Mouse (Mus musculus): ENCODE results near the gene Gm21885. TPM values are rescaled to one million over a fixed set of nuclear protein-coding genes. Genes with fewer than 3 reads are reported as not detected.

The Gm21885 gene
- polyA plus RNA-seq, 1 experiment from 2014 or later, result 1.0 TPM

DNA sequence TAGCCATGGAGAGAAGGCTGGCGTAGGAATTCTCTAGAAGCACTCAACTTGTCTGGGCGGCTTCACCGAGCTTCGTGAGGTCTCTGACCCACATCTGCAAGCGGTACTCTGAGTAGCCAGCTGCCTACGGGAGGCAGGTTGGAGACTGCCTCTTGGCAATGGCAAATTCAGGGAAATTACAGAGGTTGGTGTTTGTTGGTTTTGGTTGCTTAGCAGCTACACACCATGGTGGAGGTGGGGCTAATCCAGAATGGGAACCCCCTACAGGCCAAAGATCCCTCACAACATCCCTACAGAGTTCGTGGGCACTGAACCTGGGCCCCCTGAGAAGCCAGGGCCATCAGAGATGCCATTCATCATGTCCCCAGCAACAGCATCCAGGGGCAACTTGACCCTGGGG lies 6.4 kb upstream of the Gm21885 start:
- Histone ChIP-seq H3K36me3 (ENCODE audit: control insufficient read depth, insufficient read depth, low read length) (no peaks in the 10 kb centered on the region), H3K4me3 (ENCODE audit: low read length) (no peak overlapping the region), H3K9ac (ENCODE audit: low read depth, low read length) (no peak overlapping the region), H3K9me3 (ENCODE audit: control insufficient read depth, low read length) (no peaks in the 10 kb centered on the region), H3K4me1 (ENCODE audit: control insufficient read depth, insufficient read depth, low read length) (no peaks in the 10 kb centered on the region), H3K27ac (ENCODE audit: low read depth, low read length) (no peak overlapping the region), H3K4me2 (replicated peaks; ENCODE audit: low read depth, low read length) (no peak overlapping the region), H3K27me3 (ENCODE audit: control insufficient read depth, insufficient read depth, low read length) (no peaks in the 10 kb centered on the region)
- WGBS, result 78% methylated on average over 7 of the region's 7 CpGs
- no peak for ATAC-seq (ENCODE audit: low FRiP score, low TSS enrichment)

- no peak overlapping the region for H3K27ac ChIP-seq (ENCODE audit: low read depth, low read length)
- WGBS, result 84% methylated on average over 2 of the region's 2 CpGs
These were observed 6.0 kb upstream of the Gm21885 start for GRCm38 (mm10) chr11:94275686-94276085.

DNA sequence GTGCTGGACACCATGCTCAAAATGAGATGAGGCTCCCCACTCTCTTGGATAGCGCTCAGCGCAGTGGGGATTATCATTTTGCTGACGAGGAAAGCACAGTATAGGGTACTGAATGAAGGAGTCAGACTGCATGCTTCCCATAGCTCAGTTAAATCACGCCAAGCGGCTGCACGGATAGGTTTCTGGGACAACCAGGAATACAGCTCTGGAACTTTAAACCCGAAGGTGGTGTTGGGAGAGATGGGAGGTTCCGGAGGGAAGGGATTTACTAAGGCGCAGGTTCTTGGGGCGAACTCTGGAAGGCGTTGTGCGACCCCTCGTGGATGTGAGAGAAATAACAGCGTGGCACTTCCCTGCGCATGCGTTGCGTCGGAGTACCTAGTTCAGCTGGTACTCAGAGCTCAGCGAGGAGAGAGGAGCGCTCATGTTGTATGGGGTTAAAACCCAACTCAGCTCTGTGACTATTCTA lies 4.8 kb upstream of the Gm21885 start:
- Histone ChIP-seq H3K9ac (ENCODE audit: low read depth, low read length) (peak overlapping the region; percentile 47), H3K27me3 (ENCODE audit: control insufficient read depth, insufficient read depth, low read length) (no peaks in the 10 kb centered on the region), H3K4me2 (replicated peaks; ENCODE audit: low read depth, low read length) (peak overlapping the region; percentile 52), H3K27ac (ENCODE audit: low read depth, low read length) (no peak overlapping the region), H3K4me1 (ENCODE audit: control insufficient read depth, insufficient read depth, low read length) (no peaks in the 10 kb centered on the region), H3K36me3 (ENCODE audit: control insufficient read depth, insufficient read depth, low read length) (no peaks in the 10 kb centered on the region), H3K4me3 (ENCODE audit: low read length) (peak overlapping the region; percentile 32), H3K9me3 (ENCODE audit: control insufficient read depth, low read length) (no peaks in the 10 kb centered on the region)
- WGBS, result 8% methylated on average over 20 of the region's 20 CpGs
- ATAC-seq (ENCODE audit: low FRiP score, low TSS enrichment), result peak; percentile 86

More at GRCm38 (mm10) chr11:94275686-94276085, 6.0 kb upstream of the Gm21885 start:
- Histone ChIP-seq H3K36me3 (ENCODE audit: control insufficient read depth, insufficient read depth, low read length) (no peaks in the 10 kb centered on the region), H3K9ac (ENCODE audit: low read depth, low read length) (no peak overlapping the region), H3K4me2 (replicated peaks; ENCODE audit: low read depth, low read length) (no peak overlapping the region), H3K27me3 (ENCODE audit: control insufficient read depth, insufficient read depth, low read length) (no peaks in the 10 kb centered on the region), H3K4me3 (ENCODE audit: low read length) (no peak overlapping the region), H3K4me1 (ENCODE audit: control insufficient read depth, insufficient read depth, low read length) (no peaks in the 10 kb centered on the region), H3K9me3 (ENCODE audit: control insufficient read depth, low read length) (no peaks in the 10 kb centered on the region)
- no peak for ATAC-seq (ENCODE audit: low FRiP score, low TSS enrichment)

- 70% methylated on average over 5 of the region's 5 CpGs for WGBS
These were observed 618 bp downstream of the Gm21885 start for GRCm38 (mm10) chr11:94282291-94282690.

GRCm38 (mm10) chr11:94283536-94284099 lies 1.9 kb downstream of the Gm21885 start:
- ATAC-seq (ENCODE audit: low FRiP score, low TSS enrichment), result no peak
- no peak overlapping the region for H3K4me2 ChIP-seq (replicated peaks; ENCODE audit: low read depth, low read length)
- 93% methylated on average over 6 of the region's 6 CpGs for WGBS
- H3K4me1 ChIP-seq (ENCODE audit: control insufficient read depth, insufficient read depth, low read length), result no peaks in the 10 kb centered on the region
- H3K9ac ChIP-seq (ENCODE audit: low read depth, low read length), result no peak overlapping the region
- H3K9me3 ChIP-seq (ENCODE audit: control insufficient read depth, low read length), result no peaks in the 10 kb centered on the region
- H3K27ac ChIP-seq (ENCODE audit: low read depth, low read length), result no peak overlapping the region
- no peaks in the 10 kb centered on the region for H3K27me3 ChIP-seq (ENCODE audit: control insufficient read depth, insufficient read depth, low read length)
- no peak overlapping the region for H3K4me3 ChIP-seq (ENCODE audit: low read length)
- H3K36me3 ChIP-seq (ENCODE audit: control insufficient read depth, insufficient read depth, low read length), result peaks cover 51% of the 10 kb centered on the region

More at GRCm38 (mm10) chr11:94282291-94282690, 618 bp downstream of the Gm21885 start:
- Histone ChIP-seq H3K9ac (ENCODE audit: low read depth, low read length) (no peak overlapping the region), H3K4me1 (ENCODE audit: control insufficient read depth, insufficient read depth, low read length) (no peaks in the 10 kb centered on the region), H3K4me3 (ENCODE audit: low read length) (no peak overlapping the region), H3K27me3 (ENCODE audit: control insufficient read depth, insufficient read depth, low read length) (no peaks in the 10 kb centered on the region), H3K9me3 (ENCODE audit: control insufficient read depth, low read length) (no peaks in the 10 kb centered on the region), H3K36me3 (ENCODE audit: control insufficient read depth, insufficient read depth, low read length) (peaks cover 39% of the 10 kb centered on the region), H3K27ac (ENCODE audit: low read depth, low read length) (no peak overlapping the region), H3K4me2 (replicated peaks; ENCODE audit: low read depth, low read length) (no peak overlapping the region)
- ATAC-seq (ENCODE audit: low FRiP score, low TSS enrichment), result no peak

GRCm38 (mm10) chr11:94285886-94286574 lies 4.4 kb downstream of the Gm21885 start:
- 87% methylated on average over 11 of the region's 11 CpGs for WGBS
- no peaks in the 10 kb centered on the region for H3K4me1 ChIP-seq (ENCODE audit: control insufficient read depth, insufficient read depth, low read length)
- no peak overlapping the region for H3K4me2 ChIP-seq (replicated peaks; ENCODE audit: low read depth, low read length)
- no peak for ATAC-seq (ENCODE audit: low FRiP score, low TSS enrichment)
- H3K9ac ChIP-seq (ENCODE audit: low read depth, low read length), result no peak overlapping the region
- no peaks in the 10 kb centered on the region for H3K9me3 ChIP-seq (ENCODE audit: control insufficient read depth, low read length)
- no peak overlapping the region for H3K27ac ChIP-seq (ENCODE audit: low read depth, low read length)
- no peaks in the 10 kb centered on the region for H3K27me3 ChIP-seq (ENCODE audit: control insufficient read depth, insufficient read depth, low read length)
- peaks cover 75% of the 10 kb centered on the region for H3K36me3 ChIP-seq (ENCODE audit: control insufficient read depth, insufficient read depth, low read length)
- no peak overlapping the region for H3K4me3 ChIP-seq (ENCODE audit: low read length)

- H3K36me3 ChIP-seq (ENCODE audit: control insufficient read depth, insufficient read depth, low read length), result peaks cover 84% of the 10 kb centered on the region
- no peak overlapping the region for H3K9ac ChIP-seq (ENCODE audit: low read depth, low read length)
- no peak for ATAC-seq (ENCODE audit: low FRiP score, low TSS enrichment)
- no peak overlapping the region for H3K27ac ChIP-seq (ENCODE audit: low read depth, low read length)
- no peaks in the 10 kb centered on the region for H3K4me1 ChIP-seq (ENCODE audit: control insufficient read depth, insufficient read depth, low read length)
- WGBS, result 92% methylated on average over 5 of the region's 5 CpGs
- H3K4me3 ChIP-seq (ENCODE audit: low read length), result no peak overlapping the region
- H3K27me3 ChIP-seq (ENCODE audit: control insufficient read depth, insufficient read depth, low read length), result no peaks in the 10 kb centered on the region
- no peak overlapping the region for H3K4me2 ChIP-seq (replicated peaks; ENCODE audit: low read depth, low read length)
- H3K9me3 ChIP-seq (ENCODE audit: control insufficient read depth, low read length), result no peaks in the 10 kb centered on the region
These were observed 5.4 kb downstream of the Gm21885 start for GRCm38 (mm10) chr11:94287105-94287504.

- 94% methylated on average over 10 of the region's 10 CpGs for WGBS
- Histone ChIP-seq H3K4me1 (ENCODE audit: control insufficient read depth, insufficient read depth, low read length) (no peaks in the 10 kb centered on the region), H3K36me3 (ENCODE audit: control insufficient read depth, insufficient read depth, low read length) (peaks cover 94% of the 10 kb centered on the region), H3K9me3 (ENCODE audit: control insufficient read depth, low read length) (no peaks in the 10 kb centered on the region), H3K27ac (ENCODE audit: low read depth, low read length) (no peak overlapping the region), H3K4me3 (ENCODE audit: low read length) (no peak overlapping the region), H3K4me2 (replicated peaks; ENCODE audit: low read depth, low read length) (no peak overlapping the region), H3K9ac (ENCODE audit: low read depth, low read length) (no peak overlapping the region), H3K27me3 (ENCODE audit: control insufficient read depth, insufficient read depth, low read length) (no peaks in the 10 kb centered on the region)
- no peak for ATAC-seq (ENCODE audit: low FRiP score, low TSS enrichment)
These were observed 8.5 kb downstream of the Gm21885 start for GRCm38 (mm10) chr11:94290062-94290740.

Data from kidney, embryonic 14.5 days (tissue).